Mouse (Mus musculus): ENCODE results near the gene Slc6a19.

Gene Slc6a19

GRCm38 (mm10) chr13:73704694-73705325 lies at the start of gene Slc6a19:
TSS of gene Slc6a19 (minus strand) at chr13:73704865.
- CTCF ChIA-PET: interaction anchor here (0.5 to 0.6 kb wide), 2 partner anchors 48 to 476 kb away, joined by 4 to 40 read pairs; no protein-coding TSS in a partner anchor

- CTCF ChIA-PET: interaction anchor here (0.6 kb wide), 1 partner anchor 235 kb away, joined by 4 read pairs; no protein-coding TSS in a partner anchor
These were observed 46.6 kb upstream of the Slc6a19 start for GRCm38 (mm10) chr13:73751284-73751683.

GRCm38 (mm10) chr13:73750435-73750834 lies 45.8 kb upstream of the Slc6a19 start:
- CTCF ChIA-PET: no interaction called here

- CTCF ChIA-PET: interaction anchor here (0.6 to 1.6 kb wide), 2 partner anchors 11 to 272 kb away, joined by 3 to 5 read pairs; no protein-coding TSS in a partner anchor
These were observed 44.2 kb upstream of the Slc6a19 start for GRCm38 (mm10) chr13:73748663-73749440.

GRCm38 (mm10) chr13:73743662-73744061 lies 39.0 kb upstream of the Slc6a19 start:
- CTCF ChIA-PET: interaction anchor here (0.5 kb wide), 1 partner anchor 237 kb away, joined by 5 read pairs; no protein-coding TSS in a partner anchor

GRCm38 (mm10) chr13:73742944-73743343 lies 38.3 kb upstream of the Slc6a19 start:
- CTCF ChIA-PET: no interaction called here

GRCm38 (mm10) chr13:73740399-73740944 lies 35.8 kb upstream of the Slc6a19 start:
- CTCF ChIA-PET: interaction anchor here (0.5 kb wide), 1 partner anchor 938 kb away, joined by 3 read pairs; no protein-coding TSS in a partner anchor

GRCm38 (mm10) chr13:73736943-73737342 lies 32.3 kb upstream of the Slc6a19 start:
- CTCF ChIA-PET: interaction anchor here (1.8 kb wide), 1 partner anchor 11 kb away, joined by 5 read pairs; no protein-coding TSS in a partner anchor

- CTCF ChIA-PET: no interaction called here
These were observed 31.3 kb upstream of the Slc6a19 start for GRCm38 (mm10) chr13:73735928-73736327.

- CTCF ChIA-PET: no interaction called here
These were observed 30.6 kb upstream of the Slc6a19 start for GRCm38 (mm10) chr13:73735270-73735669.

- CTCF ChIA-PET: interaction anchor here (0.5 kb wide), 1 partner anchor 16 kb away, joined by 5 read pairs; no protein-coding TSS in a partner anchor
These were observed 29.7 kb upstream of the Slc6a19 start for GRCm38 (mm10) chr13:73734379-73734778.

- CTCF ChIA-PET: no interaction called here
These were observed 28.4 kb upstream of the Slc6a19 start, which contains the start of gene Slc12a7 for GRCm38 (mm10) chr13:73732742-73733700. TSS of gene Slc12a7 (plus strand) at chr13:73733094.

- CTCF ChIA-PET: no interaction called here
These were observed 27.6 kb upstream of the Slc6a19 start for GRCm38 (mm10) chr13:73732235-73732634.

- CTCF ChIA-PET: no interaction called here
These were observed 26.2 kb upstream of the Slc6a19 start for GRCm38 (mm10) chr13:73730913-73731312.

GRCm38 (mm10) chr13:73728633-73729032 lies 24.0 kb upstream of the Slc6a19 start:
- CTCF ChIA-PET: no interaction called here

GRCm38 (mm10) chr13:73727621-73728025 lies 23.0 kb upstream of the Slc6a19 start:
- CTCF ChIA-PET: no interaction called here

- CTCF ChIA-PET: no interaction called here
These were observed 20.6 kb upstream of the Slc6a19 start for GRCm38 (mm10) chr13:73725315-73725714.

- CTCF ChIA-PET: no interaction called here
These were observed 18.5 kb upstream of the Slc6a19 start for GRCm38 (mm10) chr13:73723081-73723668.

GRCm38 (mm10) chr13:73720241-73720640 lies 15.6 kb upstream of the Slc6a19 start:
- CTCF ChIA-PET: no interaction called here

GRCm38 (mm10) chr13:73718225-73718624 lies 13.6 kb upstream of the Slc6a19 start:
- CTCF ChIA-PET: interaction anchor here (0.6 to 1.6 kb wide), 5 partner anchors 16 to 1056 kb away, joined by 3 to 7 read pairs (median 5); no protein-coding TSS in a partner anchor

- CTCF ChIA-PET: no interaction called here
These were observed 9.4 kb upstream of the Slc6a19 start for GRCm38 (mm10) chr13:73714020-73714419.
